Mouse (Mus musculus) left cerebral cortex, adult 6 months (tissue): ENCODE data around the gene Mfrp. TPM values are rescaled to one million over a fixed set of nuclear protein-coding genes. Genes with fewer than 3 reads are reported as not detected.

Experiments
- long read RNA-seq, 2 experiments: library from polyadenylated mRNA; unstranded; transcript quantifications; one replicate each; pipeline ENCODE4 v2.0.0; 2019 to 2020
- polyA plus RNA-seq: library from polyadenylated mRNA; unstranded; fragments of <200 nt; fragmentation: Nextera tagmentation; gene quantifications from 2 replicates; pipeline ENCODE4 v1.2.3, GENCODE M21; 2021

Mfrp gene
- 0.04 and 0.09 TPM in 2 replicates for polyA plus RNA-seq
- long read RNA-seq, experiment 1: 0 reads
- long read RNA-seq, experiment 2: 0 reads

DNA sequence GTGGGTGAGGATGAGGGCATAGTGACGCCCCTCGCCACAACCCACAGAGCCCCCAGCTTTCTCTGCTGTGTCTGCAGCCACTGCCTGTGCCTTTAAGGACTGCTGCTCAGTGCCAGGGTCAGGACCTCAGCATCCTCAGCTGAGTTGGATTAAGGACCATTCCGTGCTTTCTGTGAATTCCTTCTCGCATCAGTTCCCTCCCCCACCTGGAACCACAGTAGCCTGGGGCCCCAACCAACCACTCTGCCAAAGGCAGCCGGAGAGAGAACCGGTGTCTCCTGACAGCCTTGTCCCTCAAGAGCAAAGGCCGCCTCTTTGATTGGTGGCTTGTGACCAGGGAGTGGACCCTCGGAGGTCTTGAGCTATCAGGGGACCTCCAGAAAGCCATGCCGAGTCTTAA lies at the start of gene Mfrp:
Gene Mfrp, plus strand, starts transcription at position 240 of the 400 bp plus-strand sequence.

DNA sequence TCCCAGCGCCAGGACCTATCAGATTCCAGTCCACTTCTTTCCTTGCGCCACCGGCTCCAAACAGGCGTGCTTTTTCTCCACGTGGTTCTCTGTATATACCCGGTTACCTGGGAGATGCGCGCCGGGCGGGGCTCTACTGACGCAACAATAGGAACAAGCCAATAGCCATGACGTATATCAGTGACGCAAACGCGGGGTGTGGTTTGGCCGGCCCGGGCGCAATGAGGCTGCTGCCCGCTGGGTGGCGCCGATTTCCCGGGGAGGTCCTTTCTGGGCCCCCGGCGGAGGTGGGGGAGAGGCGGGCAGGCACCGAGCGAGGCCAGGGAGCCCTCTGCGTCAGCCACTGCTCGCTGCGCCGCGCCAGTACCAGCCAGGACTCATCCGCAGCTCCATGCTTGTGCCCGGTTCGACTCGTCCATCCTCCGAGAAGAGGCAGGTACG lies 34.7 kb upstream of the Mfrp start, which contains the start of gene Usp2:
Gene Usp2, plus strand, starts transcription at position 237 of the 441 bp plus-strand sequence.

DNA sequence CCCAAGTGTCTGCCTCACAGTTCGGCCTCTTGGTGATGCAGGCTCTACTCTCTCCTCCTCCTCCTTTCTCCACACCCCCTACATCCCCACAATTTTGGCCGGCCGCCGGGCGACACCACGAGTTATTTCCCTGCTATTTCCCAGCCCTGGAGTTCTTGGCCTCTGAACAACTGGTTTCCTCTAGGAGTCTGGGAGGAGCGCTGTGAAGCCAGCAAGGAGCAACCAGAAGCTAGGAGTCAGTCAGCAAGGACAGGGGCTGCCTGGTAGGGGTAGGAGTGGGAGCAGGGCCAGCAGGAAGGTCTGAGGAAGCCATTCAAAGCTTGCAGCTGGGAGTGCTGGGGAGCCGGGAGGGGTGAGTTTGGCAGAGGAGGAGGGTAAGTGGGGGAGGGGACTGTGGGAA lies 5.6 kb downstream of the Mfrp start, which contains the start of gene C1qtnf5:
Gene C1qtnf5, plus strand, starts transcription at position 136 of the 400 bp plus-strand sequence.

DNA sequence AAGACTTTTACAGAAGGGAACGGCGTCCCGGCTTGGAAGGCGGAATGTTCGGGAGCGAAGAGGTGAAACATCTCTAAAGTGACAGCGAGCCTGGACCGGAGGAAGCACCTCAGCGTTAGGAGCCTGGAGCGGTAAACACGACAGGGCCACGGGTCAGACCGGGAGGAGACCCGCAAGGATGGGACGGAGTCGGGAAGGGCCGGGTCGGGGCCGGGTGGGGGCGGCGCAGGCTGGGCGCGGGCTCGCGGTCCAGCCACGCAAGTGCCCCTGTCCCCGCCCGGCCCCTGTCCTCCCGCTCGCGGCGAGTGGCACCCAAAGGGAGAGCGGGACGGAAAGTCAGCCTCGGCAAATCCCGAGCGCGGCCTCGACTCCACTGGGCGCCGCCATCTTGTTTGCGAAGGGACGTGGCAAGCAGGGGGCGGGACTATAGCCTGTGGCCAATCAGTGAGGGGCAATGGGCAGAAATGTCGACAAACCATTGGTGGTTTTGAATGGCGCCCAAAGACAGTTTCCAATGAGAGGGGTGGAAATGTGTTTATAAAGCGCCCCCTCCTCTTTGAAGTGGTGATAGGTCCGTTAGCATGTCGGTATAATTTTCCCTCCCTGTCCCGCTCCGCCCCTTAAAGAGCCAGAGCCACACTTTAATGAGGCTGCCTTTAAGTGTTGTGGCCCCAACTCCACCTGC lies 11.7 kb downstream of the Mfrp start, which contains the start of the genes Gm49380 and Rnf26:
Gene Gm49380, minus strand, starts transcription at position 396 of the 685 bp plus-strand sequence.
Gene Rnf26, minus strand, starts transcription at position 413 of the 685 bp plus-strand sequence.

DNA sequence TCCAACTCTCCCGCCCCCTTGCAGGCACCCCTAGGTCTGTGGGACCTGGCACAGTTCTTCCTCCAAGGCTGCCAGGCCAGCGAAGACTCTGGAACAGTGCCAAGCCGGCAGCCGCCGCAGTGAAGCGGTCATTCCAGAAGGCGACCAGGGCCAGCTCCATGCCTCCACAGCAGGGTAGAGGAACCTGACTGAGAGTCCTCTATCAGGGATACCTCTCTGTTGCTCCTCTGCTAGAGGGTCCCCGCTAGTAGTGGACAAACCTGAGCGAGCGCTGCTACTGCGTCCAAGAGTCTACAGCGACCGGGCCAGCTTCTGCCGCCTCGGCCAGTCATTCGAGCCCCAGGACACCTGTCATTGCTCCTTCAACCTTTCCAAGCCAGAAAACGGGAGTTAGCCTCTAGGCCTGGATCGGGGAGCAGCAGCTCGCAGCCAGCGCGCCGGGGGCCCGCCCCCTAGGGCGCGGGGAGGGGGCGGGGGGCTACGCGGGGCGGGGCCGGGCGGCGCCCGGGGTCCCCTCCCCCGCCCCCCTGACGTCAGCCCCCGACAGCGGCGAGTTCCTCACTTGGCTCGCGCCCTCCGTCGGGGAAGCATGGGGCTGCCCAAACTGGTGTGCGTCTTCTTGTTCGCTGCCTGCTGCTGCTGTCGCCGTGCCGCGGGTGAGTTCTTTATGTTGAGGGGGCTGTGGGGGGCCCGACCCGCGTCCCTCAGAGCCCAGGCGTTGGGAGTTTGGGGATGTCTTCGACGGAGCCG lies 32.7 kb downstream of the Mfrp start, which contains the start of gene Mcam:
Gene Mcam, plus strand, starts transcription at position 369 of the 750 bp plus-strand sequence.

Other genes starting within 250 kb of the Mfrp start
- gene Thy1, start 58.3 kb upstream of the Mfrp start, polyA plus RNA-seq: 304 and 337 TPM in 2 replicates
- gene Usp2, start 34.7 kb upstream of the Mfrp start, polyA plus RNA-seq: 119 and 125 TPM in 2 replicates
- 25.1 and 31.8 TPM in 2 replicates for gene C1qtnf5, start 5.5 kb downstream of the Mfrp start, polyA plus RNA-seq
- 0.18 and 0.23 TPM in 2 replicates for gene Gm49380, start 11.8 kb downstream of the Mfrp start, polyA plus RNA-seq
- 9.9 and 25.8 TPM in 2 replicates for gene Rnf26, start 11.8 kb downstream of the Mfrp start, polyA plus RNA-seq
- 3.0 and 4.2 TPM in 2 replicates for gene Mcam, start 32.7 kb downstream of the Mfrp start, polyA plus RNA-seq
- 8.2 and 8.3 TPM in 2 replicates for gene Cbl, start 132.3 kb downstream of the Mfrp start, polyA plus RNA-seq
- gene Ccdc153, start 138.9 kb downstream of the Mfrp start, polyA plus RNA-seq: 5.5 and 6.3 TPM in 2 replicates
- 0.29 and 0.55 TPM in 2 replicates for gene Pdzd3, start 149.7 kb downstream of the Mfrp start, polyA plus RNA-seq
- 3.7 and 6.2 TPM in 2 replicates for gene Nlrx1, start 166.9 kb downstream of the Mfrp start, polyA plus RNA-seq
- 16.5 and 27.8 TPM in 2 replicates for gene Abcg4, start 186.9 kb downstream of the Mfrp start, polyA plus RNA-seq
- gene Hinfp, start 203.9 kb downstream of the Mfrp start, polyA plus RNA-seq: 3.3 and 4.6 TPM in 2 replicates
- gene C2cd2l, start 218.6 kb downstream of the Mfrp start, polyA plus RNA-seq: 18.2 and 67.4 TPM in 2 replicates
- 8.7 and 14.8 TPM in 2 replicates for gene Dpagt1, start 224.3 kb downstream of the Mfrp start, polyA plus RNA-seq
- gene H2afx, start 233.0 kb downstream of the Mfrp start, polyA plus RNA-seq: 41.4 and 74.1 TPM in 2 replicates
- gene Hmbs, start 242.5 kb downstream of the Mfrp start, polyA plus RNA-seq: 26.9 and 35.2 TPM in 2 replicates